Mouse (Mus musculus) CH12.LX (cell line): ENCODE measurements around the gene Ppp1r1c. TPM values are rescaled to one million over a fixed set of nuclear protein-coding genes. Genes with fewer than 3 reads are reported as not detected.
"Not testable (repeated sequence)": the region's sequence is repeated elsewhere in the genome, so short reads cannot be mapped to it uniquely, and the experiment has no call there.

Experiments used
- DNase-seq: peaks from one replicate; pipeline ENCODE4 v3.0.0-alpha.2; 2013; ENCODE audit errors: extremely low read depth
- H3K27ac ChIP-seq: 2 replicates; pipeline ENCODE4 v1.5.1; 2012; ENCODE audit warnings: low read depth, mild to moderate bottlenecking, control low read depth, moderate library complexity; ENCODE audit not compliant: insufficient read depth
- H3K27me3 ChIP-seq: replicated peaks from 2 replicates; pipeline ENCODE3; 2012; ENCODE audit warnings: inconsistent platforms
- H3K36me3 ChIP-seq, 2 experiments: replicated peaks in 1 of 2; 2 replicates each; pipeline versions ENCODE3 to v1.6.1; 2012; ENCODE audit warnings: inconsistent platforms in 1 of 2, low read length in 1 of 2, mild to moderate bottlenecking in 1 of 2, mixed read lengths in 1 of 2, moderate library complexity in 1 of 2; ENCODE audit not compliant: control insufficient read depth in 1 of 2, insufficient read depth in 1 of 2
- H3K4me1 ChIP-seq, 2 experiments: 2 replicates each; pipeline ENCODE4 v1.6.1; 2012; ENCODE audit warnings: inconsistent platforms in 1 of 2, moderate library complexity in 1 of 2; ENCODE audit not compliant: insufficient read depth in 2 of 2, control insufficient read depth in 1 of 2
- H3K4me2 ChIP-seq: 2 replicates; pipeline ENCODE4 v1.6.1; 2012; ENCODE audit warnings: low read depth, mild to moderate bottlenecking, control low read depth; ENCODE audit not compliant: poor library complexity, insufficient read depth, severe bottlenecking
- H3K4me3 ChIP-seq, 3 experiments: fragments of 150-350 bp in 1 of 3; sonication (generic) in 1 of 3; replicated peaks in 1 of 3; 2 replicates each; pipeline versions ENCODE3 to v1.5.1; 2011 to 2012; ENCODE audit warnings: low read depth in 2 of 3, low read length in 2 of 3, mild to moderate bottlenecking in 2 of 3, moderate library complexity in 2 of 3, control low read depth in 1 of 3, improper control_type of control experiment in 1 of 3, inconsistent platforms in 1 of 3, mixed read lengths in 1 of 3; ENCODE audit not compliant: poor library complexity in 1 of 3
- H3K79me2 ChIP-seq: replicated peaks from 2 replicates; pipeline ENCODE4 v1.6.1; 2012; ENCODE audit warnings: mild to moderate bottlenecking, moderate library complexity; ENCODE audit not compliant: control insufficient read depth, poor library complexity, insufficient read depth, severe bottlenecking; ENCODE audit errors: extremely low read depth
- H3K9ac ChIP-seq: 2 replicates; pipeline ENCODE4 v1.6.1; 2012; ENCODE audit warnings: low read depth, mild to moderate bottlenecking, control low read depth, moderate library complexity; ENCODE audit not compliant: insufficient read depth
- H3K9me3 ChIP-seq: replicated peaks from 2 replicates; pipeline ENCODE3; 2012; ENCODE audit warnings: low read length, inconsistent platforms, mixed read lengths
- BHLHE40 ChIP-seq: IDR thresholded peaks from 2 replicates; pipeline ENCODE4 v1.6.1; 2011; ENCODE audit warnings: mild to moderate bottlenecking, low read depth, low read length, improper control_type of control experiment
- CHD2 ChIP-seq: IDR thresholded peaks from 2 replicates; pipeline ENCODE4 v1.6.1; 2011; ENCODE audit warnings: low read length, improper control_type of control experiment
- ELF1 ChIP-seq: IDR thresholded peaks from 2 replicates; pipeline ENCODE4 v1.6.1; 2014; ENCODE audit warnings: low read depth, mild to moderate bottlenecking, inconsistent platforms, low read length, improper control_type of control experiment
- ETS1 ChIP-seq: conservative IDR thresholded peaks from 2 replicates; pipeline ENCODE4 v1.6.1; 2012; ENCODE audit warnings: low read depth, mild to moderate bottlenecking, inconsistent platforms, low read length, improper control_type of control experiment, moderate library complexity
- GABPA ChIP-seq: IDR thresholded peaks from 2 replicates; pipeline ENCODE4 v1.6.1; 2012; ENCODE audit warnings: low read depth, low read length, improper control_type of control experiment, inconsistent platforms; ENCODE audit not compliant: insufficient replicate concordance
- HCFC1 ChIP-seq: IDR thresholded peaks from 2 replicates; pipeline ENCODE4 v1.6.1; 2012; ENCODE audit warnings: low read depth, mild to moderate bottlenecking, inconsistent platforms, low read length, improper control_type of control experiment
- MAFK ChIP-seq: IDR thresholded peaks from 2 replicates; pipeline ENCODE4 v1.6.1; 2011; ENCODE audit warnings: low read length, improper control_type of control experiment; ENCODE audit not compliant: insufficient replicate concordance
- MAX ChIP-seq: IDR thresholded peaks from 2 replicates; pipeline ENCODE4 v1.6.1; 2011; ENCODE audit warnings: low read length, improper control_type of control experiment
- MEF2A ChIP-seq: IDR thresholded peaks from 2 replicates; pipeline ENCODE4 v1.6.1; 2014; ENCODE audit warnings: low read depth, mild to moderate bottlenecking, inconsistent platforms, low read length, improper control_type of control experiment, borderline replicate concordance
- MXI1 ChIP-seq: IDR thresholded peaks from 2 replicates; pipeline ENCODE4 v1.6.1; 2011; ENCODE audit warnings: mild to moderate bottlenecking, low read depth, low read length, improper control_type of control experiment
- PAX5 ChIP-seq: IDR thresholded peaks from 2 replicates; pipeline ENCODE4 v1.6.1; 2012; ENCODE audit warnings: low read length, inconsistent platforms, mixed read lengths
- RAD21 ChIP-seq: IDR thresholded peaks from 2 replicates; pipeline ENCODE4 v1.6.1; 2011; ENCODE audit warnings: low read depth, mild to moderate bottlenecking, low read length, improper control_type of control experiment, moderate library complexity
- RCOR1 ChIP-seq: conservative IDR thresholded peaks from 2 replicates; pipeline ENCODE4 v1.6.1; 2012; ENCODE audit warnings: low read depth, mild to moderate bottlenecking, inconsistent platforms, low read length, improper control_type of control experiment
- SIN3A ChIP-seq: IDR thresholded peaks from 2 replicates; pipeline ENCODE4 v1.6.1; 2012; ENCODE audit warnings: low read length, improper control_type of control experiment, inconsistent platforms
- TCF12 ChIP-seq: IDR thresholded peaks from 2 replicates; pipeline ENCODE4 v1.6.1; 2014; ENCODE audit warnings: low read depth, mild to moderate bottlenecking, inconsistent platforms, low read length, improper control_type of control experiment
- ZC3H11A ChIP-seq: IDR thresholded peaks from 2 replicates; pipeline ENCODE4 v1.6.1; 2012; ENCODE audit warnings: low read depth, mild to moderate bottlenecking, inconsistent platforms, low read length, improper control_type of control experiment
- ZMIZ1 ChIP-seq: IDR thresholded peaks from 2 replicates; pipeline ENCODE4 v1.6.1; 2012; ENCODE audit warnings: low read depth, mild to moderate bottlenecking, inconsistent platforms, low read length, improper control_type of control experiment
- ZNF384 ChIP-seq: IDR thresholded peaks from 2 replicates; pipeline ENCODE4 v1.6.1; 2012; ENCODE audit warnings: low read depth, low read length, improper control_type of control experiment, inconsistent platforms
- dilution Hi-C: fragments of 300-500 bp; cut with MboI; formaldehyde crosslinking; loops from 2 replicates; pipeline ENCODE4 v1.14.3; 2020; ENCODE audit warnings: low sequenced_read_pairs; ENCODE audit not compliant: extremely low pct_unique_long_range_greater_than_20kb, extremely low pct_ligation_motif_present
- in situ Hi-C: fragments of 300-500 bp; cut with MboI; formaldehyde crosslinking; loops from 3 replicates; pipeline ENCODE4 v1.14.3; 2019; ENCODE audit warnings: low sequenced_read_pairs, low pct_ligation_motif_present, low pct_unique_long_range_greater_than_20kb, mixed read lengths
- polyA plus RNA-seq: library from polyadenylated mRNA; unstranded; fragments of >175 nt; gene quantifications from 2 replicates; pipeline ENCODE4 v1.2.1, GENCODE M21; 2012; ENCODE audit warnings: low read depth; ENCODE audit not compliant: insufficient read length
- total RNA-seq, 2 experiments: library from RNA; depleted of rRNA; stranded (reverse); fragments of 300-350 nt in 1 of 2; fragments of >200 nt in 1 of 2; gene quantifications; 2 replicates each; pipeline ENCODE4 v1.2.3; 2012 to 2014

Gene Ppp1r1c
- total and polyA plus RNA-seq, 3 experiments: not detected

DNA sequence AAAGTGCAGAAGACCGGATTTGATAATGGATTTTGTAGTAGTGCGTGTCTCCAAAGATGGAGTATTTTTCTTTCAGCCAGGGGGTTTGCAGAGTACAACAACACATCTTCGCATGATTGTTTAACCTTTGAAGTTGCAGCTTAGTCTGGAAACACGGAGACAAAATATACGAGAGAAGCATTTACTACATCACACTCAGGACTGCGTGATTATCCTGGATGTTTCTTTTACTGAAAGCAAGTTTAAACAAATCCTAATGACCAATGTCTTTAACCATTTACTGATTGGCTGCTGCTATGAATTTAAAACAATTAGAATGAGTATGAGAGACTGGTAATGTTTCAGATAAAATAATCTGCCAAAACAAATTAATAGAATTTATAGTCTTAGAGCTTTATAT is 131.5 kb downstream of the Ppp1r1c start:
- Histone ChIP-seq H3K27me3 (no peaks in the 10 kb centered on the region), H3K4me3 (no peak overlapping the region), H3K79me2 (no peaks in the 10 kb centered on the region), H3K4me1 (no peaks in the 10 kb centered on the region), H3K9ac (no peak overlapping the region), H3K36me3 (no peaks in the 10 kb centered on the region), H3K27ac (no peak overlapping the region), H3K9me3 (no peaks in the 10 kb centered on the region), H3K4me2 (no peak overlapping the region)
- dilution Hi-C loops (no loop called here), in situ Hi-C loops (no loop called here)
- no peak for TF ChIP-seq BHLHE40
- no peak for TF ChIP-seq TCF12
- DNase-seq: no peak

DNA sequence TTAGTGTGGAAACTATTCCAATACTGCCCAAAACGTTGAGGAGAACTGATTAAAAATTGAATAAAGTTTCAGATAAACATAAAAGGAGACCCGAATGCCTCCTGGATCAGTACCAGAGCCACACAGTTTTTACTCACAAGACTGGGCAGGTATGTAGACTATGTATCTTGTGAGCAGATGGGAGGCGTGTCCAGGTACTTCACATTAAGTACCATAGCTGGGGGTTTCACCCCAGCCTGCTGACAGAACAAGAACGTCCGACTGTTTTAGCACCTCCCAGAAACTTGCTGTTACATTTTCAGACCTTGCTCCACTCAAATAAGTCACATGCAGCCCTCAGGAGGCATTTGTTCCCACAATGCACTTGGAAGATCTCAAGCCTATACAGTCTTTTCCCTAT is 131.9 kb downstream of the Ppp1r1c start:
- H3K4me2 ChIP-seq: no peak overlapping the region
- no peaks in the 10 kb centered on the region for H3K4me1 ChIP-seq
- H3K27me3 ChIP-seq: no peaks in the 10 kb centered on the region
- dilution Hi-C loops: no loop called here
- H3K27ac ChIP-seq: no peak overlapping the region
- DNase-seq: no peak
- TF ChIP-seq BHLHE40 (no peak), TCF12 (no peak), MAFK (no peak), ZC3H11A (no peak), HCFC1 (no peak), ELF1 (no peak), RAD21 (no peak), GABPA (no peak), ZNF384 (no peak), SIN3A (no peak), RCOR1 (no peak), MEF2A (no peak), ETS1 (no peak), ZMIZ1 (no peak), PAX5 (no peak), MAX (no peak), MXI1 (no peak), CHD2 (no peak)
- no peaks in the 10 kb centered on the region for H3K79me2 ChIP-seq
- no peak overlapping the region for H3K4me3 ChIP-seq
- no peaks in the 10 kb centered on the region for H3K9me3 ChIP-seq
- no peaks in the 10 kb centered on the region for H3K36me3 ChIP-seq
- in situ Hi-C loops: no loop called here
- no peak overlapping the region for H3K9ac ChIP-seq

GRCm38 (mm10) chr2:79847396-79847795 is 139.8 kb downstream of the Ppp1r1c start:
- H3K4me3 ChIP-seq, H3K4me2 ChIP-seq, H3K9ac ChIP-seq, H3K27ac ChIP-seq, in situ Hi-C loops, H3K4me1 ChIP-seq, DNase-seq, dilution Hi-C loops, H3K79me2 ChIP-seq, H3K36me3 ChIP-seq, H3K27me3 ChIP-seq, H3K9me3 ChIP-seq: not testable (repeated sequence)
